Mouse (Mus musculus): ENCODE data around the gene Fsd2. TPM values are rescaled to one million over a fixed set of nuclear protein-coding genes. Genes with fewer than 3 reads are reported as not detected.

Gene Fsd2
- polyA plus RNA-seq, 3 experiments from 2014 or later: 2.5 to 5.3 (median 3.2) TPM

DNA sequence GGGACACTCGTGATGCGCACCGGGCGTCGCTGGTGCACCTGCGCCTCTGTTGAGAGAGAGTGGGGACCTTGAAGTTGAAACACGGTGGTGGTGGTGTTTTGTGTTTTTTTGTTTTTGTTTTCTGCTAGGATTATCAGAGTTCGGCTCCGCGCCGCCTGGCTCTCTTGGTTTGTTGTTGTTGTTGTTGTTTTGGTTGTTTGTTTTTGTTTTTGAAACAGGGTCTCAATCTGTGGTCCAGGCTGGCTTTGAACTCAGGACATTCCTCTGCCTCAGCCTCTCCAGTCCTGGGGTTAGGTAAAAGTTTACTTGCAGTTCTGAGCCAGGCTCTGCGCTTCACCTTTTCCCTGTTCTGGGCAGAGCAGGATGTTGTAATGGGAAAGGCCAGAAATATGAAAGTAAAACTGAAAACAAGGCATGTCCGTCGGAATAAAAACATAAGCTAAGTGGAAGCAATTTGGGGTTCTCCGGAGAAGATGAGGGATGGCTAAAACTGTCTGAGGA is 5.2 kb upstream of the Fsd2 start:
- ATAC-seq: no peak

DNA sequence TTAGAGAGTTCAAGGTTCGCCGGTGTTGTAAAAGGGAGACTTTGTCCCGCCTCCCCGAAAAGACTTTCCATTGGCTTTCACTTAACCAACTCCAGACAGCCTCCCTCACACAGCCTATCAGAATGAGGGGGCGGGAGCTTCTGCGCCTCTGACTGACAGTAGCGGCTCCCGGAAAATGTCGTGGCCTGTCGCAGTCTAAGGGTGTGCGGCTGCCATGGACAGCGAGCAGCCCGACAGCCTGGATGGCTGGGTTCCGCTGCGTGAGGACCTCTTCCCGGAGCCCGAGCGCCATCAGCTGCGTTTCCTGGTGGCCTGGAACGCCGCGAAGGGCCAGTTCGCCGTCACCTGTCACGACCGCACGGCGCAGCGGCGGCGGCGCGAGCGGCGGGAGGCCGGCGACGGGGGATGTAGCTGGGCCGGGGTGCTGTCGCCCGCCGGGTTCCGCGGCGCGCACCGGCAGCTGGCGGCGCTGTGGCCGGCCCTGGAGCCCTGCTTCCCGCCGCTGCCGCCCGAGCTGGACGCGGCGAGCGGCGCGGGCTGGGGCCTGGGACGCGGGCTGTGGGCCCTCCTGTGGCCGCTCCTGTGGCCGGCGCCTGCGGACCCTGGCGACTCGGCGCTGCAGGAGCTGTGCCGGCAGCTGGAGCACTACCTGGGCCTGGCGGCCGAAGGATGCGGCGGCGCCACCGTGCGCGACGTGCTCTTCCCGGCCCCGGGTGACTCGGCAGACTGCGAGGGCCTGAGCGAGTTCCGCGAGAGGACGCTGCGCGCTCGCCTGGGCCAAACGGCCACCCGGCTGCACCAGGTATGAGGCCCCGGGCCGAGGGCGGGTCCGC is 4.6 kb upstream of the Fsd2 start, which contains the start of gene Whamm:
Gene Whamm (plus strand): TSS at position 159 of the 833 bp plus-strand sequence.
- peak; percentile 98 for ATAC-seq

DNA sequence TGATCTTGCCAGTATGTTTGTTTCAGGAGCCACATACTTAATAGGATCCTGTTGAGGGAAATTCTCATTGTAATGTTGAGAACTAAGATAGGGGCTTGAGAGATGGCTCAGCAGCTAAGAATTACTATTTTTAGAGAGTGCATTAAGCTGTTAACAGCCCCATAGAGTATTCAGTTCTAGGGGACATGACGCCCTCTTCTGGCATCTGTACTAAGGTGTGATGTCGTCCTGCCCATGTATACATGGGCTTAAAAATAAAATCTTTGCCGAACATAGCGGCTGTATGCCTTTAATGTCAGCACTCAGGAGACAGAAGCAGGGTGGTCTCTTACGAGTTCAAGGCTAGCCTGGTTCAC is 4.0 kb upstream of the Fsd2 start:
- peak; percentile 29 for ATAC-seq

DNA sequence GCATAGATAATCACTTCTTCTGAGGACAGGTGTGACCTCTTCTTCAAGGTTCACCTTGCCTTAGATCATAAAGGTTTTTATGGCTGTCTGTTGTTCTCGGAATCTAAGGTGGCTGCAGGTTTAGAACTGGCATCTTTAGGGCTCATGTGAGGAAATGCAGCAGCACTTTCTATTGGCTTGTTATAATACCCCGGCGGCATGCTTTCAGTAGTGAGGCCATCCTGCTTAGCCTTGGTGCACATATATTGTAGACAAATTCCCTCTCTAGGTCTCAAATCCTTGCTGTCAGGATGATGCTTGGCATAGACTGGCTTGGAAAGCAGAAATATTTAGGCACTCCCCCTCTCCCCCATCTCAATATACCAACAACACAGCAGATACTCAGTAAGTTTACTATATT is 3.5 kb upstream of the Fsd2 start:
- ATAC-seq: no peak

DNA sequence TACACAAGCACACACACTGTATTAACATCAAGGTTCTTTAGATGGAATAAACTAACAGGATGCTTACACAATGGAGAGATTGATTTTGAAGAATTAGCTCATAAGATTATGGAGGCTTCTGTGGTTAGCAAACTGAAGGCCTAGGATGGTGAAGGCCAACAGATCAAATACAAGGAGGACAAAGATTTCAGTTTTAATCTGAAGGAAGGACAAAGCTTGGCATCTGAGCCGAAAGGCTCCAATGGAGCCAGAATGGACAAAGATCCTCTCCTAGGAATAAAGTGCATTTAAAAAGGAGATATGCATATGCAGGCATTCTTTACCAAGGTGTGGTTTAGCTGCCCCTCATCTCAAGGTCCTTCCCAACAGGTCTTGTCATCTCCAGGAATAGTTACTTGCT is 3.1 kb upstream of the Fsd2 start:
- no peak for ATAC-seq

DNA sequence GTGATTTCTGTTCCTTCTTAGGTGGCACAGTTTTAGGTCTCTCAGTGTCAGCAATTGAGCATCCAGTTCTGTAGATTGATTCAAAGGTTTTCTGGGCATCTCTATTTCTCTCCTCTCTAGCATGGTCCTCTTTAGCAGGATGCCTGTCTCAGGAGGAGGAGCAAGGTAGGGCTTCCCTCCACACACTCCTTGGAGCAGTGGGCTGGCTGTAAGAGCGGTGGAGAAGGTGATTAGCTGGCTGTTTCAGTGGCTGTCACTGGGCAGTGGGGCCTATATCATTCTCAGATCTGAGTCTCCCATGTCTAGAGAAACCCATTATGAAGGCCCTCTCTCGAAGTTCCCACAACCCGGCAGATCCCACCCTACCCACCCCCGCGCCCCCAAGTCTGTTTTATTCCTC is 652 bp upstream of the Fsd2 start:
- no peak for ATAC-seq

DNA sequence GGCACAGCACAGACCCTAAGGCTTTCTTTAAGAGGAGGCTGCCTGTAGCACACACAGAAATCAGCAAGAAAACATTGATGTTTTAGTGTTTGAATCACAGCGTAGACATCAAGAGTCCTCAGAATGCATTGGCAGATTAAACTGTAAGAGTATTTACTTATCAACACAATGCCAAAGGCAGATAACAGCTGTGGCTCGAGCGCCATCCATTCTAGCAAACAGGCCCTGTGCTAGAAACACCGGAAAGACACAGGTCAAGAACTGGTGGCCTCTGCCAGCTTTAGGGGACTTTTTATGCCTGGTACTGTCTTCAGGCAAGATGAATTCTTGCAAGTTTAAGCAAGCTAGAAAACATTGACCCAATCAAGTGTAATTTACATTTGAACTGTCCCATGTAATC is 412 bp downstream of the Fsd2 start:
- no peak for ATAC-seq

DNA sequence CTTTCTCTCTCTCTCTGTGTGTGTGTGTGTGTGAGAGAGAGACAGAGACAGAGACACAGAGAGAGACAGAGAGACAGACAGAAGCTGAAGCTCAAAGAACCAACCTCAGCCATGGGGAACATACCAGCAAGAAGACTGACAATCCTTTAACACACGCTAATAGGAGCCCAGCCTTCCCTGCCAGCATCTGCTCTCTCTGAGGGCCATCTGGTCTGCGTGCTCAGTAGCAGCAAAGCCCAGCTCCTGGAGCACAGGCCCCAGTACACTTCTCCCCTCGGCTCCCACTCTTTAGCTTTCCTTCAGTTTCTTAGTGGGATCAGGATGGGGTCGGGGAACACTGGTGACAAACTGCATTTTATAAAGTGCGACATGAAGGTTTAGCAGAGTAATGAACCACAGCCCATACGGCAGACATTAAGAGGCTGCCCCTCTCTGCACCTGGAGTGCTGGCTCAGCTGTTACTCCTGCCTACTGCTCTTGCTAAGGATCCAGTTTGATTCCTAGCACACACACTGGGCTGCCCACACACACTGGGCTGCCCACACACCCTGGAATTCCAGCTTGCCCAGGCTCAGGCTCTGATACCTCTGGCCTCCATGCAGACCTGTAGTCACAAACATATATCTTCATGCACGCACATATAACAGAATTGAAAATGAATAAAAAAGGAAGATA is 1.2 kb downstream of the Fsd2 start:
- no peak for ATAC-seq

DNA sequence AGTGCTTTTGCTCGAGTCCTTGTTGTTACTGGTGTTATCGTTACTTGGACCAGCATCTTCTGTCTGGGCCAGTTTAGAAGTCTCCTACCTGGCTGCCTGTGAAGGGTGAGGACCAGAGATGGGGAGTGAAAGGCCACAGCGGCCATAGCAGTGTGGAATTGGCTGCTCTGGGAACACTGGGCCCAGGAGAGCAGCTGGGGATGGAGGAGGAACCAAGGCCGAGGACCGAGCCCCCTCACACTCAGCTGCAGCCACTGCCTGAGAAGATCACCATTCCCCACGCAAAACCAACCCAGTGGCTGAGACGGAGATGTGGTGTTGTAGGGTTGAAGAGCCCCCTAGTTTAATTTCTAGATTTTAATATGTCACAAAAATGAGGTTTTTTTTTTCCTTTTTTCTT is 2.0 kb downstream of the Fsd2 start:
- no peak for ATAC-seq

DNA sequence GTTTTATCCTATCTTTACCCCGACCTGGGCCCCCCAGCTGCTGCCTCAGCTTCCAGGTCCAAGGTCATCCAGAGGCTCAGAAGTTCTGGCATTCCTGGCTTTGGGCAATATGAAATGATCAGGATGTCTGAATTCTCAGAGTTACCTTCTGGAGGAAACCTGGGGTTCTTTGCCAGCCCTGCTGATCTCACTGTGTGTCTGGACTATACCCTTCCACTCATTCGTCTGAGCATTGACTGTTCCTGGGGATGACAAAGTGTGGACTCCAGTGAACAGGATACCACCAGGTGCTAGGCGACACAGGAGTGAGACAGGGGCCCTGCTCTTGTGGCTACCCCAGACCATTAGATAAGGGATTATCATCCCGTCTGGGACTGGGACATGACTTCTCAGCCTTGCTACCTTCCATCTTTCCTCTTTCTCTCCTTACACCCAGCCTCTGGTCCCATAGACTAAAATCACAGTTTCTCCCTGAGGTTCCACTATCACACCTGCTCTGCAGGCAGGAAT is 3.2 kb downstream of the Fsd2 start:
- no peak for ATAC-seq

DNA sequence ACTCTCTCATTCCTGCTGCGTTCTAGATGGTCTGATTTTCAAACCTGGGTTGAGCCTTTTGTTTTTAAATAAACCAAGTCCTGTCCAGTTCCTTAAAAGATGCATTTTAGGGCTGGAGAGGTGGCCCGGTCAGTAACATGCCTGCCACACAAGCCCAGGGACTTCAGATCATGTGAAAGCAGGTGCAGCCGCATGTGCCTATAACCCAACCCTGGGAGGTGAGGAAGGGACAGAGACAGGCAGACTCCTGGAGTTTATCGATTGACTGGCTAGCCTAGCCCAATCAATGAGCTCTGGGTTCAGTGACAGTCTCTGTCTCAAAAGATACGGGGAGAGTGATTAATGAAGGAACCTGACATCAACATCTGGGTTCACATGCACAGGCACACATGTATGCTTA is 5.5 kb downstream of the Fsd2 start:
- ATAC-seq: no peak

DNA sequence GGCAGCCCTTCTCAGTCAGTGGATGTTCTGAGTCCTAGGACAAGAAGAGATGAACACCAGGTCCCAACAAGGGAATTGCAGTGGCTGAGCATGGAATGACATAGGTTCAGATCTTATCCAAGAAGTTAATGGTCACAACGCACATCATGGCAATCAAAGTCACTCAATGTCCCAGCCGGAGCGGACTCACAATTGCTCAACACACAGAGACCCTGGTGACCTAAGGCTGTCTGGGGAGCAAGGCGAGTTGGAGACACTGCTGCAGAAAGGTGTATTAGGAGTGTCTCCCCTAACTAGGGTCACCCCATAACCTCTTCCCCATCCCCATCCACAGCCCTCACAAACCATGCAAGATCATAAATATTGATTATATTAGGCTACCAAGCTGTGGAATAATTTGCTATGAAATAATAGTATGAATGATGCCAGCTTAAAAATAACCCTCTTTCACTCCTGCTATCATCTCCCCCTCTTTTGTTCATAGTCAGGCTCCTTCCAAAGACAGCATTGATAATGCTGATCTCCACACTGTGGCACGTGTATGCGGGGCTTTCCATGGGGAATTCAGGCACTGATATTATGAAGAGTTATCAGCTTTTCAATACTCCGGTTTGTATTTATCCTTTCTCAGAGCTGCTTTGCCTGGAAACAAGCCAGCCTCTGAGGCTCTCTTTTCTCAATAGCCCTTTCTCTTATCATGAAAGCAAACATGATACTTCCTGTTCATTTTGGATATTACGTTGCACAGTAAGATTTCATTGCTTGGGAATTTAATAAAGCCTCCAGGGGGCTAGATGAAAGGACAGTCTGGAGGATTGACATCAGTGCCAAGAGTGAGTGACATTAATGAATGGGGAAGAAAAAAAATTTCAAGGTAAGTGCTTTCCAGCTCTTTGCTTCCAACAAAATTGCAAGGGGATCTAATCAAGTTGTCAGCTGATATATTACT is 6.4 kb downstream of the Fsd2 start:
- no peak for ATAC-seq

DNA sequence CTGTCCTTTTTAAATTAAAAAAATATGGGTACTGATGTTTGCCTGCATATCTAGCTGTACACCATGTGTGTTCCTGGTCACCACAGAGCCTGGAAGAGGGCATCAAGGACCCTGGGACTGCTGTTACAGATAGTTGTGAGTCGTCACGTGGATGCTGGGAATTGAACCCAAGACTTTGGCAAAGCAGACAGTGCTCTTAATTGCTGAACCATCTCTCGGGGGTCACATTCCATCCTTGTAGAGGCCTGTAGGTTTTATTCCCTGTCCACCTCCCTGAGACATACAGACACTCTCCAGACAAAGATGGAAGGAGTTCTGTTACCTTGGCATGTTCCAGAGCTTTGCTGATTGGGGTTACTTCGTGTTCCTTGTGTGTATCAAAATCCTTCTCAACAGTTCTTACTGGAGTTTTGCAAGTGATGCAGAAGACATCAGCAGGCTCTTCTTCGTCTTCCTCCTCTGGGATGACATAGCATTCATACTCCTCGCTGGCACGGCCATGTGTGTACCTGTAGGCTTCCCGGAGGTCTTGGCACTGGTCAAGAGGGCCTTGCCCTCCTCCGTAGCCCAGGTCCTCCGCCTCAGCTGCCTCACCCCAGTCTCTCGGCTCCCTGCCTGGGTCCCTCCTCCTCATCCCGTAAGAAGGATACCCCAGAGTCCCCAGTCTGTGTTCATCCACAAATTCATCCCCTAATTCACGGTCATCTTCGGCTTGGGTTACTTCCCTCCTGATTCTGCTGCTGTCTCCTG is 7.3 kb downstream of the Fsd2 start:
- ATAC-seq: no peak

DNA sequence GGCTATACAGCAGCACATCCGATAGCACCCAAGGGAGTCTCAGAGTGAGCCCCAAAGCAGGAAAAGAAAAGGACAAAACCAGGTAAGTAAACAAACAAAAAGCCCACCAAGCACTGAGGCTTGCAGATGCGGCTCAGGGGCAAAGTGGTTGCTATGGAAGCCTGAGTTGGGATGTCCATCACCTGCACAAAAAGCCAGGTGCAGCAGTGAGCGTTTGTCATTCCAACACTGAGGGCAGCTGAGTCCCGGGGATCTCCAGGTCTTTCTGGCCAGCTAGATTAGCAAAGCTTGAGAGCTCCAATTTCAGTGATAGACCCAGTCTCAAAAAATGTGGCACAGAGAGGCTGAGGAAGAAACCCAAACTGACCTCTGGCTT is 8.8 kb downstream of the Fsd2 start:
- no peak for ATAC-seq

DNA sequence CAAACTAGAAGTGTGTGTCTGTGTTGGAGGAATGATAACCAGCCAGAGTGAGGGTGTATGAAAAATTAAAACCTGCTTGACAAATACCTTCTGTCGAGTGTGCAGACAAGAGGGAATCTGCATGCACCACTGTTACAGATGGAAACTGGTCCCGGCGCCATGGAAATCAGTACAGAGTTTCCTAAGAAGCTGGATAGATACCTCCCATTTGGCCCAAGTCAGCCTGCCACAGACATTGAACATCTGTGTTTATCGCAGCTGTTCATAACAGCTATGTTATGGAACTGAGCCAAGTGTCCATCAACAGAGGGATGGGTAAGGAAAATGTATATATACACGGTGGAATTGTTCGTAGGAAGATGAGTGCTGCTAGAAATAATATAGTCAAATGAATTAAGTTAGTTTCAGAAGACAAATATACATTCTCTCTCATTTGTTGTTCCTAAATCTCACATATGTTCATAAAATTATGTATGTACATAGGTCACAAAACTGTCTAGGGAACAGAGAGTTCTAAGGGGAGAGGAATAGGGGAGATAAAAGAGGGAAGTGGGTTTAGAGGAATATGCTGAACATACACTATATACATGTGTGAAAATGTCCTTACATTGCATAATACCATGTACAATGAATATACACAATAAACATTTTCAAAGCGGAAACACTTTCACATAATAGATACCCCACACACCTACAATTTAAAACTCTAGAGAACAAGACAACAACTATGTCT is 9.3 kb downstream of the Fsd2 start:
- ATAC-seq: no peak

DNA sequence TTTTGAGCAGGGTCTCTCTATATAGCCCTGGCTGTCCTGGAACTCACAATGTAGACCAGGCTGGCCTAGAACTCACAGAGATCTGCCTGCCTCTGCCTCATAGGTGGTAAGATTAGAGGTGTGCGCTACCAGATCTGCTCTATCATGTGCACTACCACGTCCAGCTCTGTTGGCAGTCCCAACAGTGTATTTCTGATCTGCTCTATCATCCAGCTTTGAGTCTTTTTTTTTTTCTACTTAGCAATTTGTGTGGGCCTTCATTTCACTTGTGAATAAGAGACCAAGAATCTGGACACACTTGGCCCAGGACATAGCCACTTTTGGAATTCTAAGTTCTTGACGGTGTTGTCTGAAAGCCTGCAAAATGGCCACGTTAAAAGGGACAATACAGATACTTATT is 9.9 kb downstream of the Fsd2 start:
- no peak for ATAC-seq

DNA sequence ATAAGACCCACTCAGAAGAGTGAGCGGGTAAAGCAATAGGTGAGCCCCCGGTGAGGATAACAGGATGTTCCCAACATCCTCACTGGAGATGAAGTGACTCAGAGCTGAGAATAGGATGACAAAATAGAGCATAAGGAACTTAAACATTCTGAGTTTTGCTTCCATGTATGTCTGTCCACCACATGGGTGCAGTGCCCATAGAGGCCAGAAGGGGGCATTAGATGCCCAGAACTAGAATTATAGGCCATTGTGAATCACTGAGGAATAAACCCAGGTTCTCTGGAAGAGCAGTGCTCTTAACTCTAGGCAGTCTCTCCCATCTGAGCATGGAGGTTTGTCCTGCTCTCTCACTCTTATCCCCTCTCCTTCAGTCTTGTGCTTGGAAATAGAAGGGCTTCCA is 12.4 kb downstream of the Fsd2 start:
- ATAC-seq: no peak

DNA sequence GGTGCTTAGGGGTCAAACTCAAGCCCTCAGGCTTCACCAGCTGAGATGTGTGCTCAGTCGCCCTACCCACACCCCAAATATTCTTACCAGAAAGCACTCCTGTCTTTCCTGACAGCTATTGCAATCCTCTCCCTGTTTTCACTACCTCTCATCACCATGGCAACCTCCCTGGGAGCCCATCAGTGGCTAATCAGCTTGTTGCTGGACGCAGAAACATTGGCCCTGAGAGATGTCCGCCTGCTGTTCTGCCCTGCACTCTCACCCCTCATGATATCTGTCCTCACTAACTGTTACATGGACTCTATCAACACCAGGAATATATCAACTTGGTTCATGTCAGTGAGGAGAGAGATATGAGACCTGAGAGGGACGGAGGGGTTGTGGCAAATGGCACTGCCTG is 13.2 kb downstream of the Fsd2 start:
- no peak for ATAC-seq

DNA sequence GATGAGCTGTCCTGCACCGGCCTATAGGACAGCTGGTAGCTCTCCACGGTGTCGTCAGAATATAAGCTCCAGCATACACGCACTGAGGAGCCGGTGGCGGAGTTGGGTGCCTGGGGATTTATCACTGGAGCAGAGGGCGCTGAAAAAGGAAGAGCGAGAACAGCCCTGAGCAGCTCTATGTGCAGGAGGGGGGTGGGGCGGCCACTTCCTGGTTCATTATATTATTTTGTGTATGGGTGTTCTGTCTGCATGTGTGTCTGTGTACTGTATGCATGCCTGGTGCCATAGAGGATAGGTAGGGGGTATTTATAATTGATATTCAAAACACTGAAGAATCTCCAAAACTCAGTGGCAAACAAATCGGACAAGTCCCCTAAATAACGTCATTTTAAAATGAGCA is 17.9 kb downstream of the Fsd2 start:
- peak; percentile 46 for ATAC-seq

DNA sequence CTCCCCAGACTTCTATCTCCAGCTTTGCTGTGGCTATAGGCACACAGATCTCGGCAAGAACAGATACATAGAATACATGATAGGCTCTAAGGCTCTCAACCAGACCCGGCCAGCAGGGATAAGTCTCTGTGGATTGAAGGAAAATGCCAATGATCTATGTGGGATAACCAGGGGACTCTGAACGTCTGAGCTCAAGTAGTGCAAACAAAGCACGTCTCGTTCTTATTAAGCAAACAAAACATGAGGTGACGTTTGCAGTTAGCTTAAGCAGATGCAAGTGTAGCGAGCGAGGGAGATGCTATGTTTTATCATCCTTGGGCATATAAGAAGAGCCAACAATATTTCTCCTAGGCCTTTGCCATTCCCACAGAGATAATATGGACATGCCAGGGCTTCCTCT is 23.8 kb downstream of the Fsd2 start:
- no peak for ATAC-seq

DNA sequence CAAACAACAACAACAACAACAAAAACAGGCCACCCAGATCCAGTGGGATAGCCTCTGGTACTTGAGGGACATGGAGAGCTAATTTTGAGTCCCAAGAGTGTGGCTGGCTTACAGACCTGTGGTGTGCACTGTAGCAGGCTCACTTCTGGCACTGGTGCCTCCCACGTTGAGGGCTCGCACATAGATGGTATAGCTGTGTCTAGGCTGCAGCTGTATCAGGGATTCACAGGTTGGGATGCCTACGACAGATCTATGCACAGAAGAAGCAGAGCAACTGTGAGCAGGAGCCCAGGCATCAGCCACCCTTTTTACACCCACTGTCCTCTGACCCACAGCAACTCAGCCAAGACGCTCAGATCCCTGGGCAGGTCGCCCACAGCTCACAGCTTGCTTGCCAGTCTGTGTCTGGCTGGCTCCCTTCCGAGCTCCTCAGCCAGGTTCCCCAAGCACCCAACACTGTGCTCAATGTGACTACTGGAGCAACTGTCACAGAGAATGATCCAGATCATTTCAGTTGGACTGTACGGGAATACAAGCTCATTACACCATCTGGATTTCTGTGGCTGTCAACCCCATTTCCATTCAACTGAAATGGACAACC is 24.7 kb downstream of the Fsd2 start:
- ATAC-seq: no peak
